Mouse (Mus musculus): ENCODE results near the gene Bspry.
A peak's percentile ranks its signal among the peaks of the same experiment; 100 is the strongest.
"Not testable (repeated sequence)": the region's sequence is repeated elsewhere in the genome, so short reads cannot be mapped to it uniquely, and the experiment has no call there.

The Bspry gene

DNA sequence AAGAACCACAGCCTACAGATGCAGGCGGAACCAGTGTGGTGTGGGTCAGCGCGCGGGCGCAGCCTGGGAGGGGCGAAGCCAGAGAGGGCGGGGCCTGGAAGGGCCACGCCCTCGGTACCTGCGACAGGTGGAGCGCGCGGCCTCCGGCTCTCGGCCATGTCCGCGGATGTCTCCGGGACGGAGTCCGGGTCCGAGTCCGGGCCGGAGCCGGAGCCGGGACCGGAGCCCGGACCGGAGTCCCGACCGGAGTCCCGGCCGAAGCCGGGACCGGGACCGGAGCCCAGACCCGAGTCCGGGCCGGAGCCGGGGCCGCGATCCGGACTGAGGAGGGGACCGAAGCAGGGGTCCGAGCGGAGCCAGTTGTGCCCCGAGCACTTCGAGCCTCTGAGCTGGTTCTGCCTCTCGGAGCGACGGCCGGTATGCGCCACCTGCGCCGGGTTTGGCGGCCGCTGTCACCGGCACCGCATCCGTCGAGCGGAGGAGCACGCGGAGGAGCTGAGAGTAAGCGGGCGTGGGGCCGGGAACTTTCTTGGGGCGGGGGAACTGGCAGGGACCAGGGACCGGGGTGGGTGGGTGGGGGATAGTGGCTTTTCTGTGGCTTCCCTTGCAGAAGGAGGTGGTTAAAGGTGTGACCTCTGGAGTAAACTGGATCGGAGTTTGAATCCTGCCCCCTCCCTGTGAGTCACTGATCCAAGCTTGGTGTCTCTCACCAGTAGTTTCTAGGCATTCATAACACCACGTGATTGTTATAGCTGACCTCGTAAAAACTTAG is at the start of gene Bspry:
Bspry (plus strand) TSS at position 117 of the 772 bp plus-strand sequence.
- peak; percentile 73 to 81 for DNase-seq

DNA sequence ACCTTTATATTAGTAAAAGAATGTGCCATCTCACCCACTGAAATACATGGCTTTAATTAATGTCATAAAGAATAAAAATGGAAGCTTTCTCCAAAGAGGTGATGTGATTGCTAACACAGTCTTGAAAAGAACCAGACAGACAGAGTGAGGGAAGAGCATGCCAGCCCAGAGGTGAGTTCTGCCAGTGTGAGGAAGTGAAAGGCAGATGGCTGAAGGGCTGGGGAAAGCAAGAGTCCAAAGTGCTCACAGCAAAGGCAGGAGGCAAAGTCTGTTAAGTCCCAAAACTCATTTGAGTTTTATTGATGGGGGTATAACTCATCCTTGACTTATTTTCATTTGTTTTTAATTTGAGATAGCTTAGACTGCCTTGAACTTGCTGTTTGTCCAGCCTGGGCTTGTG is 49.2 kb upstream of the Bspry start:
- DNase-seq: no peak

DNA sequence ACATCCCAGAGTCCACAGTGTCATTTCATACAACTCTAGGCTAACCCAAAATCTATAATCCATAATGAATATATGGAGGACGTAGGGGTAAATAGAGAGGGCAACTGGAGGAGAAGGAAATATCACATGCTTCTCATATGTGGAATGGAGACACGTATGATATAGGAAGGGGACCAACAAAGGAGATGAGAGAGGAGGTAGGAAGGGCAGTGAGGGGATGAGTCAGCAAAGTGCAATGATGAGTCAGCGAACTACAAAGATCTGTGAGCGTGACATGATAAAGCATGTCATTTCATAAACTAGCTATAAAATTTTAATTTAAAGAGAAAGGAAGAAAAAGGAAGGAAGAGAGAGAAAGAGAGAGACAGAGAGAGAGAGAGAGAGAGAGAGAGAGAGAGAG is 48.3 kb upstream of the Bspry start:
- no peak for DNase-seq

DNA sequence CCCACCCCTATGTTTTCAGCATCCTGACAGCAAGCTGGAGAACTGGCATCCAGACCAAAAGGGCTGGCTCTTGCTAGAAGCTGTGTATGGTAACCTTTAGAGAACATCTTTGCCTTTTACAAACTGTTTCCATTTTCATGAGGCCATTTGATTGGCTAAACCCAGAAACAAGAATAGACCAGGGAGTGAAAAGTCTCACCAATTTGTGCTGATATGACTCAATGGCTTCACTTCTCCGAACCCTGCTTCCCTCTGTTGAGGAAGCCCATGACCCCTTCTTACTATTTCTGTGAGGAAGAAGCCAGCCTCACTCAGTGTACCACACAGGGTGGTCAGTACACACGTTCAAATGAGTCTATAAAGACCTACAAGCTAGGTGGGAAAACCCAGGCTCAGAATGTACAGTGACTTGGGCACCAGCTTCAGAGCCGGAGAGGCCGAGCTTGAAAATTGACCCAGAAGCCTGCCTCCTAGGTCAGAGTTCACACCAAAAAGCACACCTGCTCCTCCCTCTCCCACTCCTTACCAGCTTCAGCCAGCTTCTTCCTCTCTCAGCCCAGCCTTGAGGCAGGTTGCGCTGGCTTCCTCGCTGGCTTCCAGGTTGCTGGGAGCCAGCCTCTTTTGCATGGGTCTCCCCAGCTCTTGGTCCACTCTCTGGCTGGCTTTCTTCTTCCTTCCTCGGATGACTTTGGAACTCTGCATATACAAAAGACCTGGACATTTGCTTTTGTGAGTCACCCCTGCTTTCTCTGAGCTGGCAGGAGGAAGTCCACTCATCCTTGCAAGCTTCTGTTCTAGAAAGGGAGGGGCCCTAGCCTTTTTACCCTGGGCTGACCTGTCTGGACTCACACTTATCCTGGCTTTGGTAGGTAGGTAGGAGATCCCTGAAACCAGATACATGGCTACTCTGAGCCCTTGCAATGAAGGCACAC is 45.6 kb upstream of the Bspry start:
- DNase-seq: no peak

DNA sequence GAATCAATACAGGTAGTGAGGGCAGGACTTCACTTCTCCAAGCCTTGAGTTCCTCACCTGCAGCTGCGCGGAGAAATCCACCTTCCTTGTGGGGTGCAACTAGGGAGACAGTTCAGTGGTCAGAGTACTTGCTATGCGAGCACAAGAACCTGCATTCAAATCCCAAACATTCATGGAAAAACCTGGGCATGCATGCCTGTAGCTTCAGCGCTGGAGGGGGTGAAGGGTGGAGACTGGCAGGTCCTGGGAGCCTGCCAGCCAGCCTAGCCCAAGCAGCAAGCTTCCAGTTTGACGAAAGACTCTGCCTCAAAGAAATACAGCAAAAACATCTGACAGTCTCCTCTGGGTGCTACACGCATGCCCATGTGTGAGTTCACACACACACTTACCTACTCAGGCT is 44.8 kb upstream of the Bspry start, which contains the start of gene Rnf183:
Rnf183 (minus strand) TSS at position 172 of the 400 bp plus-strand sequence.
- no peak for DNase-seq

DNA sequence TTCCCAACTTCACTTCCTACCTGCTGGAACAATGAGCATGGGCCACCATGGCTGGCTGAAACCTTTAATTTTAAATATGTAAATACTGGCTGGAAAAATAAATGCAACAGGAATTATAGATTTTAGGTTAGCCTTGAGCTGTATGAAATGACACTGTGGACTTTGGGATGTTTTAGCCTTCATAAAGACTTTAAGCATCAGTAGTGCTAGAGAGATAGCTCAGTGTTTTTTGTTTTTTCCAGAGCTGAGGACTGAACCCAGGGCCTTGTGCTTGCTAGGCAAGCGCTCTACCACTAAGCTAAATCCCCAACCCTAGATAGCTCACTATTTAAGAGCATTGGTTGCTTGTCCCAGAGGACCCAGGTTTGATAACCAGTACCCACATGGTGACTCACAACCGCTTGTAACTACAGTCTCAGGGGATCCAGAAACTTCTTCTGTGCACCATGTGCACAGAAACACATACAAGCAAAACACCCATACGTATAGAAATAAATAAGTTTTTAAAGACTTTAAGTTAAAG is 42.5 kb upstream of the Bspry start:
- DNase-seq: no peak

DNA sequence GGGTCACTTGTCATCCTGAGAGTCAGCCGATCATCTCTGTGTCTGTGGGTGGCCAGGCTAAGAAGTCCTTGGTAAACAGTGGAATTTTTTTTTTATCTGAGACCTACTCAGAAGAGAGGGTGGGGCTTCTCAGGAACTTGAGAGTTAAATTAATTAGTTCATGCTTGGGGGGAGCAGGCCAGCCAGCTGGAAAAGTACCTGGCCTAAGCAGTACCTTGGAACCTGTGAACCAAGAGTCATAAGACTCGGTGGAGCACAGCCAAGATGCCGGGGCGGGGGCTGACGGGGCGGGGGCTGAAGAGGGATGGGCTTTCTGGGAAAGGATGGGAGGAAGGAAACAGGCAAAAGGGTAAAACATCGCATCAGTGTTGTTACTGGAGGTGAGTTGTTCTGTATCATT is 42.0 kb upstream of the Bspry start:
- DNase-seq: no peak

DNA sequence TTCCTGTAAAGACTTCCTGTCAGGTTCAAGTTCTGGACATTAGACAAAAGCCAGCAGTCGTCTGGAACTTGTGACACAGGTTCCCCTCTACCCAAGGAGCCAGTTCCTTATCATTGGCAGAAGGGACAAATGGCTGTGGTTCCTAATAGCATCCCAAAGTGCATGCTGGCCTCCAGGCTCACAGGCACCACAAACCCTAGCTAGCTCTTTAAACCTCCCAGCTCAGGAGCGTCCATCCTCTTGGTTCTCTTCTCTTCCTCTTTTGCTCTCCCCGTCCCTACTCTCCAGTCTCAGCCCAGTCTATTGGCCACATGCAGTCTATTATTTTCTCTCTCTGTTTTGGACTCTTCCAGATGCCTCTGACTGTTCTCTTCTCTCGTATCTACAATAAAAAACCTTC is 40.1 kb upstream of the Bspry start:
- no peak for DNase-seq

DNA sequence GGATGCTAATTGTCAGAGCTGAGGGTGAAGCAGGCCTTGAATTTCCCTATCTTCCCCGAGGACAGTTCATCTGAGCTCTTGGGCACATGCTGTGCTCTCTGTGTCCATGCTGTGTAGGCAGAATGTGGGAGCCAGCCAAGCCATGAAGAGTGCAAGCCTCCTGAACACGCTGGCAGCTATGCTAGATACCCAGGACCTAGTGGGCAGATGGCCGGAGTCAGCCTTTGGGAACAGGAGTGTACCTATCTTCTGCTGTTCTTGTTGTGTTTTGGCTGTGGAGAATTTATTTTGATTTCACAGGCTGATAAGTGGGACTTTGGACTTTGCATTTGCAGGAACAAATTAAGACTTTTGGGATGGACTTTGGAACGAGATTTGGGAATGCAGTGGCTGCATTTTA is 39.3 kb upstream of the Bspry start:
- no peak for DNase-seq

DNA sequence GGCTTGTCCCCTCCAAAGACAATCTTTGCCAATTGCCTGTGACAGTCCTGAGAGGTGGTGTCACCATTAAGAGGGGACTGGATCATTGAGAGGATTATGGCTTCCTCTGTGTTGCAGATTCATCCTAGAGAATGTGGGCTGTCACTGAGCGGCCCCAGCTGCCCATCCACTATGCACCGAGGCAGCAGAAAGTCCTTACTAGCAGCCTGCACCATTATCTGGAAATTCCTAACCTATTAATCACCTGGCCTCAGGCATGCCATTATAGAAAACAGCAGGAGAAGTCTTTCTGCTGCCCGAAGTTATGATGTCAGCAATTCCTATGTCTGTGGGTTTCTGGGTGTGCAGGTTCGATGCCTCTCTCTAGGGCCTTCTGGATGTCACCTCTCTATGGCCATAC is 38.9 kb upstream of the Bspry start:
- DNase-seq: no peak

DNA sequence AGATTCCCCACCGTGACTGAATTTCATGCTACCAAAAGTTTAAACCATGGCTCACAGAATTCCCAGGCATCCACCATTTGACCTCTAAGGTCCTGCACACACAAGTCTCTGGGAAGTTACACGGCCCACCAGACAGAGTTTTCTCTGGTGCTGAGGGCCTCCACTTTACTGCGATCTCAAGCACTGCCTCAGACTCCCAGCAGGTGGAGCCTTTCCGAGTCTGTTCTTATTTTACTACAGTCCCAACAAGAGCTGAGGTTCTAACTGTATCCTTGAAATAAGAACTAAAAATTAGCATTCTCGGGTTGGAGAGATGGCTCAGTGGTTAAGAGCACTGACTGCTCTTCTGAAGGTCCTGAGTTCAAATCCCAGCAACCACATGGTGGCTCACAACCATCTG is 24.9 kb upstream of the Bspry start:
- DNase-seq: peak; percentile 39 to 66

DNA sequence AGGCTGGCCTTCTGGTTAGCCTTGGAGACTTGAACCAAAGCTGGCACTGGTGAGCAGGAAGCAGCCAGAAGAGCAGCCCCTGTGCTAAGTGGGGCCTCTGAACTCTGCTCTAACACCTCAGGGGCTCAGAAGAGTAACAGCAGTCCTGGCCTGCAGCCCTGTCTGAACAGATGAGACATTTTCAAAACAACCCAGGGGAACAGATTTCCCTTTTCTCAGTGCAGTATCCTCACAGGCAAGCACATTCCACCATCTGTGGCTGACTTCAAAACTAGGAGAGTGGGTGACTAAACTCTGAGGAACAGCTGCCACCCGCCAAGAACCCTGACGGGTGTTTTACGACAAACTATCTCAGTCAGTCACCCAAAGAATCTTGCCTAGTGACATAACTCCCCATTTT is 20.8 kb upstream of the Bspry start:
- DNase-seq: peak in 1 of 2 experiments; percentile 49

DNA sequence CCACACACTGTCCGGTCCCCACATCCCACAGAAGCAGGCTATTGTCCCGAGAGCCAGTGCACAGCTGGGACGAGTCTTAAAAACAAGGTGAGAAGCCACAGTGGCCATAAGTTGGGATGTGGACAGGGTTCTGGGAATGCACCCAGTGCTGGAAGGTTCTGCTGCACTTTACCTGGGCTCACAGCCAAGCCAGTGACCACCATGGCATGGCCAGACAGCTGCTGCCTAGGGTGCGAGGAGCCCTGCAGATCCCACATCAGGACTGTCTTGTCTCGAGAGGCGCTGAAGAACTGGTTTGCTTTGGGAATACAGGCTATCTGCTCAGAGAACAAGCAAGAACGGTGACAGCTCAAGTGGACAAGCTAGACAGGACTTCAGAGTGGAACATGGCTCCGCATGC is 19.5 kb upstream of the Bspry start:
- DNase-seq: no peak

DNA sequence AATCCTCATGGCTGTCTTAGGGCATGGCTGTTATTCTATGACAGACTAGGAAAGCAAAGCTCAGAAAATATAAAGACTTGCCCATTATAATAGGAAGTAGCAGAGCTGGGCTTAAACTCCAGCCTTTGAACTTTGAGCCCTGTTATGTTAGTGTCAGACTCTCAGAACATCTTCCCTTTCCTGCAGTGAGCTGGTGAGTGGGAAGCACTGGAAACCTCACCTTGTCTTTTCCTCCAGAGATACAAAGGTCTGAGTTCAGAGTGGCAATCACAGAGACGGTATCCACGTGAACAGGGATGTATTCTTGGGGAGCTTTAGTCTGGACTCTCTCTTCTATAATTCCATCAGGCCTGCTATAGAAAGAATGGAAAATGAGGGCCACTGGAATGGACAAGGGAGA is 16.7 kb upstream of the Bspry start:
- DNase-seq: no peak

DNA sequence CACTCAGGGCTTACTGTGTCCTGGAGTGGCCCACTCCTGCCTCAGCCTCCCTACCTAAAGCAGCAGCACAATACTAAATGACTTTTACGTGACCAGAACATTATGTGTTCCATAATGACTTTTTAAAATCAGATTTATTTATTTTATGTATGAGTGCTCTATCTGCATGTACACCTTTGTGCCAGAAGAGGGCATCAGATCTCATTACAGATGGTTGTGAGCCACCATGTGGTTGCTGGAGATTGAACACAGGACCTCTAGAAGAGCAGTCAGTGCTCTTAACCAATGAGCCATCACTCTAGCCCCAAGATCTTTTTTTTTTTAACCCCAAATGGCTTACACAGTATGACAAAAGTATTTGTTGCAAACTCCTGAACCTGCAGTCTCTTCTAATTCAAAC is 11.7 kb upstream of the Bspry start:
- no peak for DNase-seq

DNA sequence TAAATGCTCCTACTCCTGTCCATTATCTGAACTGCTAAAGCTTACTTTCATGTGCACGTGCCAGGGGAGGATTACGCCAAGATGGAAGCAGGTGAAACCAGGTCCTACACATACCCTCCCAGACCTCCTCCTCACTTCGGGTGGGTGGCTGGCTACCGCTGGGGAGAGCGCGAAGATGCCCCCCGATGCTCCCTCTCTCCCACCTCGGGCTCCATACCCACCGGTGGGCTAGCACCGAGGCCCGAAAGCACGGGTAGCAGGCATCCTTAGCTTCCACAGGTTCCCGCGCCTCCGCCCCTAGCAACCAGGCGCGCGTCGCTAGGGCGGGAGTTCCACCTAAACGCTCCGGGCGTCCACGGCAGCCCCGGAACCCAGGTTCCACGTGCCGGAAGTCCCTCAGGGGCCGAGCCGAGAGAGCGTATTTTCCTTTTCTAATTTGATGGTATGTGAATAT is 9.2 kb upstream of the Bspry start, which contains the start of gene Wdr31:
Wdr31 (minus strand) TSS at position 299 of the 454 bp plus-strand sequence.
- peak; percentile 87 to 88 for DNase-seq

DNA sequence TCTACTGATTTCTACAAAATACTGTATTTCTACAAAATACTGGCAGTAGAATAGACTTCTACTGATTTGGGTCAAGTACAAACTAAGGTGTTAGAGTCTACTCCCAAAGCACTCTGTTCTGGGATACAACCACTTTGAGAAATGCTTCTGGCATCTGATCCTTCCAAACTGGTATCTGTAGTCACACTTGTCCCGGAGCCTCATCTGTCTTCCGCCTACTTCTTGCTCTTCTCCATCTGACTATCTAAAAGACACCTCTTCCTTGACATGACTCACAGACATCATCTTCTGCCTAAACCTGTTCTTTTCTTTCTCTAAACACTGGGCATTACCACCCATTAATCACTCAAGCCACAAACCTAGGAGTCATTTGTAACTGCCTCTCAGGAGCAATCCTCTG is 7.8 kb upstream of the Bspry start:
- DNase-seq: no peak

DNA sequence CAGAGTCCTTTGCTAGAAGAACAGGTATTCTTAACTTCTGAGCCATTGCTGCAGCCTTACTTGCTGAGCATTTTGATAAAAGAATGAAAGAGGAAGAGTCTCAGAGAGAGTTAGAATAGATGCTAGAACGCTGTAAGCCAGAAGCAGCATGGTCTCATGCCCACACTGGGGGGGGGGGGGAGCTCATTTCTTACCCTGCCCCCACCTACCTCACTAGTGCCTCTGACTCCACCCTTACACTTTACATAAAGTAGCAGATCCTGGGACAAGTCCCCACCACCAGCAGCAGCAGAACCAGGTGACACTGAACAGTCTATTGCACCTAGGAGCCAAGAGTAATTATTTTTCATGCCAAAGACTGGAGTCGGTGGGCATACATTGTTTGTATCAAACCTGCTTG is 4.7 kb upstream of the Bspry start:
- DNase-seq: no peak

DNA sequence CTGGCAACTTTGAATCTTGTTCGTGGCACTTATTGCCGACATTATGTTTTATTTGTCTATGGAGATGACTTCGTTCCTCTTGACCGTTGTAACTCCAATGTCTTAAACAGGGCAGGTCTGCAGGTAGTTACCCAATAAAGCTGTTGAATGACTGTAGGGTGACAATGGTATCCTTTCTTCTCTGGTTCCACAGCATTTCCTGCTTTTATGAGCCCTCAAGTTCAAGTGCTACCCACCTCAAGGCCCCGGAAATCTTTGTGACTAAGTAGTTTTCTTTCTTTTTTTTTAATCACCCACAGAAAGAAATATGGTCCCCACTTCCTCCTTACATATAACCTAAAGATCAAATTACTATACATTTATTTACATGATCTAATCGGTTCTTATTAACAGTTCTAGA is 4.1 kb upstream of the Bspry start:
- no peak for DNase-seq

DNA sequence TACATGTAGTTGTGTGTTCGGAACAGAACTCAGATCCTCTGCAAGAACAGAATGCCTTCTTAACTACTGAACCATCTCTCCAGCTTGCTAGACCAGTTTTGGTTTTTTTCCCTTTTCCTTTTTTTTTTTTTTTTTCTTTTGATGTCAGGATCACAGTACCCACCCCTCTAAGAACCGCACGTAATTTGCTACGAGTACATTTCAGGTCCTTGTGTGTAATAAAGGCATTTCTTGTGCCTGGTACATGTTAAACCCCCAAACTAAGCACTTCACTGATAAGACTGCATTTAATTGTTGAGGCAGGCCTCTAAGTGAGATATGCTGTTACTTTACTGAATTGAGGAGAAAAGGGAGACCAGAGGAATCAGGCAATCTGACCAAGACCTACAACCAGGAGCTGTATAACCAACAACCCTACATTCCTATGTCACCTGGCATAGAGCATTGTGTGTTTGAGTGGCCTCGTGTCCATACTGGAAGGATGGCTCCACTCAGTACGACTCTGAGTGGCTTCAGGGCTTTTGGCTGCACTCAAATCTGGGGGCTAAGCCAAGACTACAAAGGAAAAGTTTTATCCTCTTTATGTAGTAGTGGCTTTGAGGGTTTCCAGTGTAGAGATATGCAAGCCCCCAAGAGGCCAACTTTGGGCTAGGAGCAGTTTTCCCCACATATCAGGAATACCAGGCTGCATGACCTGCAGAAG is 2.2 kb upstream of the Bspry start:
- DNase-seq: peak; percentile 32 to 59

DNA sequence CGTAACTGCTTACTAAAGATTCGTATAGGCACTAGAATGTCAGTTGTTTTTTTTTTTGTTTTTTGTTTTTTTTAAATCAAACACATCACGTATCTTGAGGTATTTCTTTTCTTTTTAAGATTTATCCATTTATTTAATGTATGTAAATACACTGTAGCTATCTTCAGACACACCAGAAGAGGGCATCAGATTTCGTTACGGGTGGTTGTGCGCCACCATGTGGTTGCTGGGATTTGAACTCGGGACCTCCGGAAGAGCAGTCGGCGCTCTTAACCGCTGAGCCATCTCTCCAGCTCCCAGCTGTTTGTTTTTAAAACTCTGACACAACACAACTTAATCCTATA is 288 bp upstream of the Bspry start:
- DNase-seq: not testable (repeated sequence)

DNA sequence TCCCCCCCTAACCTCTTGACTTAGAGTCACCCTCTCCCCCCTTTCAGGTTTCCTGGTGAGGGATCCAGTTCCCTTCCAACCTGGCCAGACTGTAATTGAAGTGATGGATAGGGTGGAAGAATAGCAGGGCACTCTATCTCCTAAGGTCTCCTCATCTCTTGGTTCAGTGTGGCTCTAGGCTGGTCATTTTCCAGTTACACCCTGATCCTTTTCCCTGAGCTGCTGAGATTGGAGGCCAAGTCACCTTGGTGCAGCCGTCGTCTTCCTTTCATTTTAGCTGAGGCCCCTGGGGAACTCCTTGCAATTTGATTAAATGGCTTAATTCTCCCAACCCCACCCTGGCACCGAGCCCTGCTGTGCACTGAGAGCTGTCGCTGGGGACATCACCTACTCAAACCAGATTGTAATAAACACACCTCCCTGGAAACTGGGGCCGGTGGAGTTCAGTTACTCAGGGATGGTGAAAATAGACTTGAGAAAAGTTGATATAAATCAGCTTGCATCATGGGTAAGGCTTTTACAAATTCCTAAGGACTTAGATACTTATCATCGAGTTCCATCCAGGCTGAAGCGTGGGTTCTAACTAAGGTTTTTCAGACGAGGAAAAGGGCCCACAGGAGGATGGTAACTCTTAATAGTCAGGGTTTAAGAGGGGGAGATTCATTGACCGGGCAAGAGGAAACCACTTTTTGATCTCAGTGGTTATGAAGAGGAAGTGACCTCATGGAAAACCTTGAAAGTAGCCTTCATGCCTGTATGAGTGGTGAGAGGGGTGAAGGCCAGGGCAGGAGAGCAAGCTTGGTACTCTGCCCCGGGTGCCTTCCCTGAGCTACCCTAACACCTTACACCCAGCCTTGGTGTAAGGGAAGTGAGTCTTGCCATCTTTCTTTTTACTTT is 1.1 kb downstream of the Bspry start:
- DNase-seq: no peak
